Mouse (Mus musculus) hindbrain, embryonic 16.5 days (tissue): Measurements from ENCODE around the gene Nid1. TPM values are rescaled to one million over a fixed set of nuclear protein-coding genes. Genes with fewer than 3 reads are reported as not detected.

Experiments
- ATAC-seq: fragments of 200-750 bp; cut with Nextera tagmentation; 2 replicates; pipeline ENCODE4 v1.8.0; 2017; ENCODE audit warnings: moderate TSS enrichment, moderate library complexity
- H3K27ac ChIP-seq: fragments of 300-500 bp; sonication (generic); 2 replicates; pipeline ENCODE4 v1.5.1; 2014; ENCODE audit warnings: low read depth, mild to moderate bottlenecking, control low read depth, low read length, moderate library complexity
- H3K27me3 ChIP-seq: fragments of 300-500 bp; sonication (generic); replicated peaks from 2 replicates; pipeline ENCODE4 v1.6.1; 2014; ENCODE audit warnings: low read length; ENCODE audit not compliant: control insufficient read depth, insufficient read depth
- H3K36me3 ChIP-seq: fragments of 300-500 bp; sonication (generic); 2 replicates; pipeline ENCODE4 v1.6.1; 2014; ENCODE audit warnings: mild to moderate bottlenecking, low read length, moderate library complexity, mixed read lengths; ENCODE audit not compliant: control insufficient read depth, insufficient read depth
- H3K4me1 ChIP-seq: fragments of 300-500 bp; sonication (generic); 2 replicates; pipeline ENCODE4 v1.6.1; 2014; ENCODE audit warnings: low read depth, low read length; ENCODE audit not compliant: control insufficient read depth, insufficient read depth
- H3K4me2 ChIP-seq: fragments of 300-500 bp; sonication (generic); 2 replicates; pipeline ENCODE4 v1.6.1; 2014; ENCODE audit warnings: mild to moderate bottlenecking, low read length, control low read depth, moderate library complexity
- H3K4me3 ChIP-seq: fragments of 300-500 bp; sonication (generic); 2 replicates; pipeline ENCODE4 v1.5.1; 2014; ENCODE audit warnings: mild to moderate bottlenecking, low read length, control low read depth, moderate library complexity
- H3K9ac ChIP-seq: fragments of 300-500 bp; sonication (generic); 2 replicates; pipeline ENCODE4 v1.6.1; 2014; ENCODE audit warnings: low read depth, mild to moderate bottlenecking, control low read depth, low read length, moderate library complexity
- H3K9me3 ChIP-seq: fragments of 300-500 bp; sonication (generic); 2 replicates; pipeline ENCODE4 v1.6.1; 2014; ENCODE audit warnings: mild to moderate bottlenecking, low read length, moderate library complexity; ENCODE audit not compliant: control insufficient read depth
- WGBS: fragments of 180-500 bp; shearing (Covaris S2); extraction: QIAGEN DNeasy Blood & Tissue Kit; methylation state at CpG from one replicate; pipeline ENCODE4 v1.1.7; 2014; 5-methylcytosine and 5-hydroxymethylcytosine counted together
- polyA plus RNA-seq: library from polyadenylated mRNA; unstranded; fragments of >200 nt; fragmentation: Nextera tagmentation; extraction: Ambion mirVana; gene quantifications from 2 replicates; pipeline ENCODE4 v1.2.1, GENCODE M21; 2015

Nid1 gene
- polyA plus RNA-seq, 1 experiment from 2014 or later, result 63.8 TPM

GRCm38 (mm10) chr13:13481875-13482674 lies 44.7 kb downstream of the Nid1 start:
- Histone ChIP-seq H3K4me1 (no peaks in the 10 kb centered on the region; the same call in 1 of the 2 replicates), H3K4me3 (no peak overlapping the region), H3K36me3 (no peaks in the 10 kb centered on the region), H3K27ac (no peak overlapping the region; the same call in 1 of the 2 replicates), H3K9ac (no peak overlapping the region), H3K4me2 (no peak overlapping the region), H3K9me3 (no peaks in the 10 kb centered on the region), H3K27me3 (no peaks in the 10 kb centered on the region)
- ATAC-seq, result peak; percentile 56; the same call in 1 of the 2 replicates
- WGBS, result 68% methylated on average over 16 of the region's 16 CpGs

GRCm38 (mm10) chr13:13484351-13484751 lies 47.0 kb downstream of the Nid1 start:
- Histone ChIP-seq H3K4me1 (no peaks in the 10 kb centered on the region; the same call in 1 of the 2 replicates), H3K9ac (no peak overlapping the region), H3K36me3 (no peaks in the 10 kb centered on the region), H3K27ac (no peak overlapping the region), H3K4me2 (no peak overlapping the region), H3K9me3 (no peaks in the 10 kb centered on the region), H3K4me3 (no peak overlapping the region), H3K27me3 (no peaks in the 10 kb centered on the region)
- no peak for ATAC-seq
- 23% methylated on average over 7 of the region's 7 CpGs for WGBS

- Histone ChIP-seq H3K4me1 (no peaks in the 10 kb centered on the region; the same call in 1 of the 2 replicates), H3K36me3 (no peaks in the 10 kb centered on the region), H3K27ac (no peak overlapping the region), H3K9ac (no peak overlapping the region), H3K27me3 (no peaks in the 10 kb centered on the region), H3K9me3 (no peaks in the 10 kb centered on the region), H3K4me3 (no peak overlapping the region), H3K4me2 (no peak overlapping the region)
- WGBS, result 88% methylated on average over 2 of the region's 2 CpGs
- no peak for ATAC-seq
These were observed 47.5 kb downstream of the Nid1 start for GRCm38 (mm10) chr13:13484883-13485282.

- Histone ChIP-seq H3K9me3 (no peaks in the 10 kb centered on the region), H3K4me3 (no peak overlapping the region), H3K36me3 (no peaks in the 10 kb centered on the region), H3K4me1 (no peaks in the 10 kb centered on the region; the same call in 1 of the 2 replicates), H3K27ac (no peak overlapping the region), H3K27me3 (no peaks in the 10 kb centered on the region), H3K9ac (no peak overlapping the region), H3K4me2 (no peak overlapping the region)
- WGBS, result 59% methylated on average over 4 of the region's 4 CpGs
- no peak for ATAC-seq
These were observed 48.3 kb downstream of the Nid1 start for GRCm38 (mm10) chr13:13485682-13486081.

GRCm38 (mm10) chr13:13487851-13488250 lies 50.5 kb downstream of the Nid1 start:
- Histone ChIP-seq H3K9me3 (no peaks in the 10 kb centered on the region), H3K36me3 (no peaks in the 10 kb centered on the region), H3K4me1 (no peaks in the 10 kb centered on the region), H3K9ac (no peak overlapping the region), H3K27ac (no peak overlapping the region), H3K4me3 (no peak overlapping the region), H3K27me3 (no peaks in the 10 kb centered on the region), H3K4me2 (no peak overlapping the region)
- 93% methylated on average over 1 of the region's 1 CpGs for WGBS
- ATAC-seq, result no peak

- H3K36me3 ChIP-seq, result no peaks in the 10 kb centered on the region
- no peak overlapping the region for H3K4me2 ChIP-seq
- no peak overlapping the region for H3K4me3 ChIP-seq
- no peak overlapping the region for H3K9ac ChIP-seq
- H3K4me1 ChIP-seq, result no peaks in the 10 kb centered on the region
- no peaks in the 10 kb centered on the region for H3K27me3 ChIP-seq
- ATAC-seq, result no peak
- H3K9me3 ChIP-seq, result no peaks in the 10 kb centered on the region
- no peak overlapping the region for H3K27ac ChIP-seq
- WGBS, result 78% methylated on average over 5 of the region's 5 CpGs
These were observed 52.5 kb downstream of the Nid1 start for GRCm38 (mm10) chr13:13489861-13490260.

GRCm38 (mm10) chr13:13492151-13492550 lies 54.8 kb downstream of the Nid1 start:
- H3K27me3 ChIP-seq, result no peaks in the 10 kb centered on the region
- no peaks in the 10 kb centered on the region for H3K4me1 ChIP-seq
- no peak overlapping the region for H3K4me2 ChIP-seq
- H3K36me3 ChIP-seq, result no peaks in the 10 kb centered on the region
- H3K9ac ChIP-seq, result no peak overlapping the region
- 81% methylated on average over 2 of the region's 2 CpGs for WGBS
- no peaks in the 10 kb centered on the region for H3K9me3 ChIP-seq
- no peak overlapping the region for H3K4me3 ChIP-seq
- no peak for ATAC-seq
- no peak overlapping the region for H3K27ac ChIP-seq

- peak; percentile 58 for ATAC-seq
- WGBS, result 39% methylated on average over 3 of the region's 3 CpGs
These were observed 56.2 kb downstream of the Nid1 start for GRCm38 (mm10) chr13:13493517-13493916.

GRCm38 (mm10) chr13:13498022-13498421 lies 60.7 kb downstream of the Nid1 start:
- no peaks in the 10 kb centered on the region for H3K9me3 ChIP-seq
- no peak for ATAC-seq
- 77% methylated on average over 2 of the region's 2 CpGs for WGBS

More at GRCm38 (mm10) chr13:13493517-13493916, 56.2 kb downstream of the Nid1 start:
- Histone ChIP-seq H3K36me3 (no peaks in the 10 kb centered on the region), H3K4me3 (no peak overlapping the region), H3K9me3 (no peaks in the 10 kb centered on the region), H3K4me1 (no peaks in the 10 kb centered on the region), H3K27me3 (no peaks in the 10 kb centered on the region), H3K9ac (no peak overlapping the region), H3K27ac (no peak overlapping the region), H3K4me2 (no peak overlapping the region)

More at GRCm38 (mm10) chr13:13498022-13498421, 60.7 kb downstream of the Nid1 start:
- H3K4me3 ChIP-seq, result no peak overlapping the region
- no peaks in the 10 kb centered on the region for H3K4me1 ChIP-seq
- H3K27me3 ChIP-seq, result no peaks in the 10 kb centered on the region
- H3K9ac ChIP-seq, result no peak overlapping the region
- H3K27ac ChIP-seq, result no peak overlapping the region
- no peaks in the 10 kb centered on the region for H3K36me3 ChIP-seq
- no peak overlapping the region for H3K4me2 ChIP-seq
